Mouse (Mus musculus) bone marrow, adult 2 months (tissue): ENCODE results near the gene Chmp3.

Experiments
- CTCF ChIP-seq: fragments of 200-500 bp; IDR thresholded peaks from 2 replicates; pipeline ENCODE4 v1.5.1; 2011; ENCODE audit warnings: low read length, control low read depth; ENCODE audit not compliant: control insufficient read depth, insufficient read depth
- POLR2A ChIP-seq: fragments of 200-500 bp; IDR thresholded peaks from 2 replicates; pipeline ENCODE4 v1.6.1; 2011; ENCODE audit warnings: low read depth, mild to moderate bottlenecking, control low read depth, low read length, borderline replicate concordance; ENCODE audit not compliant: control insufficient read depth

- TF ChIP-seq POLR2A, result no peak
- TF ChIP-seq CTCF, result no peak
Observed at GRCm38 (mm10) chr6:71525556-71525955, 18.0 kb upstream of the Chmp3 start.
